Mouse (Mus musculus) liver, adult 2 months (tissue): ENCODE results near the gene Gpr18.

Experiments used
- CTCF ChIP-seq: fragments of 200-500 bp; IDR thresholded peaks from 2 replicates; pipeline ENCODE4 v1.5.1; 2011; ENCODE audit warnings: low read depth, low read length, control low read depth
- POLR2A ChIP-seq: fragments of 200-500 bp; IDR thresholded peaks from 2 replicates; pipeline ENCODE4 v1.6.1; 2011; ENCODE audit warnings: low read length, control low read depth; ENCODE audit not compliant: insufficient read depth; ENCODE audit errors: extremely low read depth

DNA sequence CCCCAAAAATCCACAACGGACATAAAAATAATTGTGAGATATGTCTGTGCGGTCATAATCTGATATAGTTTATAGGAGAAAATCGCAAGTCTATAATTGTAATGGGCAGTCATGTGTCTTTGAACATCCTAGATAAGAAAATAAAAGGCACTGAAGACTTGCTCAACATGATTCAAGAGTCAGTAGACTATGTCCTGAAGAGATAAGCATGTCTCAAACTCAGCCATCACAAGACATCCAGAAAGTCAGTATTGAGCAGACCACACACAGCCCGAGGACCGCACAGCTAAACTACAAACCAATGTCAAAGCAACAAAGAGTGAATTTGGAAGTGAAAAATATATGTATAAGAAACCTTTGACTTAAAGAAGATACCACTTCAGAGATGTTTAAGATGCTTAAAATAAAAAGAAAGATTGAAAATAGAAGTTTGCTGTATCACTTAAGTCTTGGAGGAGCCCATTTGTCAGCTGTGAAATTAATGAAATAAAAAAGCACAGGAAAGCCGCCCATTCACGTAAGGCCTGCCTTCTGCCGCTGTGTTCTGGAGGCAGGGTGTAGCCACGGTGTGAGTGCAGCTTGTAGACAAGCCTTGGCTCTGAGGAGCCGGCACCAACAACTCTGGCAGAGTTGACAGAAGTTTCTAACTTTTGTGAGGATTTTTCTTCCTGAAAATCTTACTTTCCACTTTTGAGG, 41.7 kb upstream of the Gpr18 start:
- TF ChIP-seq CTCF (no peak), POLR2A (no peak)
